Mouse (Mus musculus): ENCODE data around the gene Shh.

The Shh gene

GRCm38 (mm10) chr5:28459456-28460225 lies 7.4 kb downstream of the Shh start:
- in situ Hi-C loops (cut with MboI): loop anchor here (25.0 kb wide), 1 partner anchor 828 kb away; no protein-coding TSS in a partner anchor

GRCm38 (mm10) chr5:28458821-28459240 lies 8.2 kb downstream of the Shh start:
- in situ Hi-C loops (cut with MboI): loop anchor here (25.0 kb wide), 1 partner anchor 828 kb away; no protein-coding TSS in a partner anchor

GRCm38 (mm10) chr5:28457921-28458641 lies 9.0 kb downstream of the Shh start:
- in situ Hi-C loops (cut with MboI): loop anchor here (25.0 kb wide), 1 partner anchor 829 kb away; no protein-coding TSS in a partner anchor

GRCm38 (mm10) chr5:28456366-28456765 lies 10.7 kb downstream of the Shh start:
- in situ Hi-C loops (cut with MboI): loop anchor here (25.0 kb wide), 1 partner anchor 831 kb away; no protein-coding TSS in a partner anchor

GRCm38 (mm10) chr5:28455721-28456120 lies 11.3 kb downstream of the Shh start:
- in situ Hi-C loops (cut with MboI): loop anchor here (25.0 kb wide), 1 partner anchor 832 kb away; no protein-coding TSS in a partner anchor

DNA sequence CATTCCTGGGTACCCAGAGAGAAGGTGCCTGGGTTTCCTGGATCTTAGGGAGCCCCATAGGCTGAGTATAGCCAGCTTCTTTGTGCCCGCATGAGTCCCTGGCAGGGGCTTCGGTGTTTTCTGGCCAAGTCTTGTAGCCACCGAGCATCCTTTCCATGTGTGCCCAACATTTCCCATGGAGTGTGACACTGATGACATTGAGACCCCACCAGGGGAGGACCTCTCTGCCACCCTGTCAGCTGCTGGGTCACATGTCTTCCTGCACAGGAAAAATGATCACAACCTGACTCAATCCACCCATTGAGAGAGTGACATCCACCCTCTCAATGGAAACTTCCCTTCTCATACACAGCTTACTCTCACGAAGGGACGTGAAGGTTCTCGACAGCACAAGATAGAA lies 12.5 kb downstream of the Shh start:
- in situ Hi-C loops (cut with MboI): loop anchor here (25.0 kb wide), 1 partner anchor 833 kb away; no protein-coding TSS in a partner anchor

GRCm38 (mm10) chr5:28453523-28453922 lies 13.5 kb downstream of the Shh start:
- in situ Hi-C loops (cut with MboI): loop anchor here (25.0 kb wide), 1 partner anchor 834 kb away; no protein-coding TSS in a partner anchor

GRCm38 (mm10) chr5:28453086-28453485 lies 14.0 kb downstream of the Shh start:
- in situ Hi-C loops (cut with MboI): loop anchor here (25.0 kb wide), 1 partner anchor 834 kb away; no protein-coding TSS in a partner anchor

DNA sequence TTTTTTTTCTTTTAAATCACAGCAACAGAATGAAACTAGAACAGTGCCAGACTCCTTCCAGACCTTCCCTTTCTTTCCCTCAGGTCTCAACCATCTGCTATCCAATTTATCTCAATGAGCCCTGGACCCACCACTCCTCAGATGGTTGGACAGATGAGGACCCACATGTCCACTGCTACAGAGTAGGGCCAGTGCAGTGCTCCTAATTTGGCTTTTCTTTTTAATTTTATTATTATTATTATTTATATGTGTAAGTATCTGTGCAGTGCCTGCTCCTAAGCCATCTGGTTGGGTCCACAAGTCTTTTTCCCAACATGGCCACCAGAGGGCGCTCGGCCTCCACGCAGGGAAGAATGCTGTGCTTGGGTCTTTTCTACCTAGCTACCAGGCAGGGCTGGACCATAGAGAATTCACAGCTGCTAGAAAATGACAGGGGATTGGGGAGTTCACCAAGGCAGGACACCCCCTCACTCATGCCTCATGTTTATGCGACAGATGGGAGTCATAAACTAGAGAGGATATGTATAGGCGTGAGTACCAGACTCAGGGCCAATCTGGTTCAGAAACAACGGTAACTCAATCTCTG lies 15.9 kb downstream of the Shh start:
- in situ Hi-C loops (cut with MboI): loop anchor here (25.0 kb wide), 1 partner anchor 836 kb away; no protein-coding TSS in a partner anchor

DNA sequence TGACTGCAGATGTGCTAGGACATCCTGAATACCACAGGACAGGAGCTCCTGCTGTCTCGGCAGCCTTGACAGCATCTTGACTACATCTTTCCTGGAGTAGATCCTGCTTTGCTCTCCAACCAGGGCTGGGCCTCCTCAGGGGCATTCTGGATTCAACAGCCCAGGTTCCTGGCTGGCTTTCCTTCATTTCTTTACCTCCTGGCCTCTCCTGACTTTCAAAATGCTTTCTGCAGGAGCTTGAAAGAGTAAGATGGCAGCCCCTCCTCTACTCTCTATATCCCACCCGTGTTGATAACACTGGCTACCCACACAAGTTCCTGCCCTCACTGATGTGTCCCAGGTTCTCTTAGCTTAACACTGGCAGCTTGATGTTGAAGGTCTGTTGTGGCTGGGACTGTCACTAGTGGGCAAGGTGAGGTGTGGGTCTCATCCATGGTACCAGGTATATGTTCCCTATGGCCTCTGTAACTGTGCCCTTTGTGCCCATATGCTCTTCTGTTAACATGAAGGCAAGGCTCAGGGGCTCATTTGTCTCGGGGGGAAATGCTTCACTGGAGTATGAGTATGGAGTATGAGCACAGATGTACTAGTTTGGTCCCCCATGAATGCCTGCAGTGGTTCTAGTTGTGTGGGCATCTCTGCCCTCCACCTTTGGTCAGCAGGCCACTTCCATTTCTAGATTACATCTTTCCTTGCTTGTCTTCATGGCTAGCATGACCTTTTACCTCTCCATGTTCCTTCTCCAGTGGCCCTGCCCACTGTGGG lies 16.7 kb downstream of the Shh start:
- in situ Hi-C loops (cut with MboI): loop anchor here (25.0 kb wide), 1 partner anchor 837 kb away; no protein-coding TSS in a partner anchor

- in situ Hi-C loops (cut with MboI): no loop called here
These were observed 41.1 kb downstream of the Shh start for GRCm38 (mm10) chr5:28425926-28426325.

- in situ Hi-C loops (cut with MboI): no loop called here
These were observed 43.3 kb downstream of the Shh start for GRCm38 (mm10) chr5:28423781-28424180.

- in situ Hi-C loops (cut with MboI): no loop called here
These were observed 47.3 kb downstream of the Shh start for GRCm38 (mm10) chr5:28419640-28420265.

DNA sequence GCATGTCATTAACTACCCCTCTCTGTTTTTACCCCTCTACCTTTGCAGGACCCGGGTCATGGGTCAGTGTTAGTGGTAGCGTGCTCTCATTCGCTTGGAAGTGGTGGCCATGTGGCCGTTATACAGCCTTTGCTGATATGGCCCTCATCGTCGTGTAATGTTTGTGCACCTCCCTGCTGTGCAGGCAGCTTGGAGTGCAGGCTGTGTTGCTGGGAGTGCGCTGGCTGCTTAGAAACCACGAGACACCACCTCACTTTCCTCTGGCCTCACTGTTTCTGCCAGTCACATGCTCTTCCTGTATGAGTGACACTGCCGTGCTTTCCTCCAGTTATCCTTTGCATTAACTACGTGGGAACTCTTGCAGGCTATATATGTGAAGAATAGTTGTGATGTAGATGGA lies 48.3 kb downstream of the Shh start:
- in situ Hi-C loops (cut with MboI): no loop called here

DNA sequence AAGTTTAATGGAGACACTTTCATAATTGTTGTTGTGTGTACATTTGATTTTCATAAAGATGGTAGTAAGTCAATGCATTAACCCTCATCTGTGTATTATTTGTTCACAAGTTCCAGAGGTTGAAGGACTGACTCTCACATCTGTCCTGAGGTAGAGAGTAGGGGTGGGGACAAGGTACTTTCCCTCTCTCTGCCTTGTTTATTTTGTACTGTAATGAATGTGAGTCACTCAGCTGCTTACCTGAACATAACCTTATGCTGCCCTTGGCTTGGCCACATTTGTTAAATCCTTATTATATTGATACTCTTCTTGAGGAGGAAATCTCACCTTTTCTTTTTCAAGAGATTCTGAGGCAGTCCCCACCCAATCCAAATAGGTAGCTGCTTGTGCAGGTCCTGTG lies 51.0 kb downstream of the Shh start:
- in situ Hi-C loops (cut with MboI): no loop called here

DNA sequence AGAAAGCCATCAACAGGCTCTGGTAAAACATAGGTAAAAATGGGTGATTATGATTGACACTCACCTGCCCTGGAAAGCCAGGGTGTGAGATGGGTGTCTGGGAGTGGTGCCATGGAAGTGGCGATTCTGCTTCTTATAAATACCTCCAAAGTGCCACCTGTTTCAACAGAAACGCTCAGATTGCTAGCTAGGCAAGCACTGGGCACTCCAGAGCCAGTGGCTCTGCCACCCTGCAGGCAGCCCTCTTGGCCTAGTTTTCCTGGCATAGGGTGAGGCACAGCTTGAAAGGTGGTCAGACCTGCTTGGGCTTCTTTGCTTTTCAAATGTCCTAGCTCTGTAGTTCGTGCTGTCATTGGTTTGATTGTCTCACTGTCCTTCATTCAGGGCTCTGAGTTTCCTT lies 53.0 kb downstream of the Shh start:
- in situ Hi-C loops (cut with MboI): no loop called here

DNA sequence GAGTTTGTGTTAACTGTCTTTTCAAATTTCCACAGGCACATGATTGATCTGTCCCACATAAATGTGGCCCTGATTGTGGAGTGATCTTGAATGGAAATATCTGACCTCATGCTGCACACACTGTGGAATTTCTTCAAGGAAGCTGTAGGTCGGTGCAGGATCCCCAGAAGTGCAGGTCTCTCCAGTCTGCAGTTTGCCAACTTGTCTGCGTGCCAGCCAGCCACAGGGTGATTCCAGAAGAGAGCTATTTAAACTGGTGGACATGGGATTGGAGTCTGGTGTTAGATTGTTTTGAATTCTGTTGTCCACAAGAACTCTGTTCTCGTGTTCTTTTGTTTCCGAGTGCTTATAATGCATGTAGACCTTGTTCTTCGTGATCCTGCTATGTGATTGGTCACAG lies 53.5 kb downstream of the Shh start:
- in situ Hi-C loops (cut with MboI): no loop called here

DNA sequence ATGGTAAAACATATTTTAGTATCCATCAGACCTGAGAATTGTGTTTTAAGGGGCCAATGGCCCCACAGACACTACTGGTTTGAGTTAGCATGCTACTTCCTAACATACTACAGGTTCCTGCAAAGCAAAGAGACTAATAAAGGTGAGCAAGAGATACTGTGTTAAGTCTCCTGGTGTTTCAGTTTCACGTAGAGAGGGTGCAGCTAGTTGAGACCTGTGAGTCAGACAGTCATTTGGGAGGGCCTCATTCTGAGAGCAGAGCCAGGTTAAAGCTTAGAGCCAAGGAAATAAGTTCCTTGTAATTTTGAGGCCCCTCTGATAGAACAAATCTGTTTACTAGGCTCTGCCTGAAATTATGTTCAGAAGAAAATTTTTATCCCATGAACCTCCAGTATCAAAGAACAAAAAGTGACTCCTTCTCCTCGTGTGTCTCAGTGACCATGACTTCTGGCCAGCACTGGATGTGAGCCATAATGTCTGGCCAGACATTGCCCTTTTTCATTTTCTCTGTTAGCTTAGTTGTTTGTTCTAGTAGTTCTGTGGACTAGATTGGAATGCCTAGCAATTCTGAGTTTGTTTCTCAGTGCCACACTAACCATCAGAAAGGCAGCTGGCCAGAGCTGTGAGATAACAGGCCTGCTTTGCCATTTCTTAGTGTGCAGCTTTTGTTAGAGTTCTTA lies 54.9 kb downstream of the Shh start:
- in situ Hi-C loops (cut with MboI): no loop called here

Measured in mature B cell (primary cell).